Mouse (Mus musculus) heart, postnatal 14 days (tissue): ENCODE results near the gene Lrrfip1. TPM values are rescaled to one million over a fixed set of nuclear protein-coding genes. Genes with fewer than 3 reads are reported as not detected.

Source experiments
- DNase-seq, 2 experiments: peaks; one replicate each; pipeline ENCODE4 v3.0.0; 2021 to 2022
- intact Hi-C: fragments of 180-260 bp; cut with DNase I; formaldehyde crosslinking; loops from one replicate; pipeline ENCODE4 v1.15.1; 2025
- total RNA-seq, 2 experiments: library from RNA; stranded (reverse); gene quantifications; 2 replicates each; pipeline ENCODE4 v1.2.3; 2021

Lrrfip1 gene
- total RNA-seq, 2 experiments from 2014 or later = 101 to 109 TPM

- no peak for DNase-seq
- intact Hi-C loops = no loop called here
These were observed 22.8 kb downstream of the Lrrfip1 start for GRCm38 (mm10) chr1:91021304-91021703.

GRCm38 (mm10) chr1:91022157-91022895 lies 23.8 kb downstream of the Lrrfip1 start:
- intact Hi-C loops = no loop called here
- no peak for DNase-seq

DNA sequence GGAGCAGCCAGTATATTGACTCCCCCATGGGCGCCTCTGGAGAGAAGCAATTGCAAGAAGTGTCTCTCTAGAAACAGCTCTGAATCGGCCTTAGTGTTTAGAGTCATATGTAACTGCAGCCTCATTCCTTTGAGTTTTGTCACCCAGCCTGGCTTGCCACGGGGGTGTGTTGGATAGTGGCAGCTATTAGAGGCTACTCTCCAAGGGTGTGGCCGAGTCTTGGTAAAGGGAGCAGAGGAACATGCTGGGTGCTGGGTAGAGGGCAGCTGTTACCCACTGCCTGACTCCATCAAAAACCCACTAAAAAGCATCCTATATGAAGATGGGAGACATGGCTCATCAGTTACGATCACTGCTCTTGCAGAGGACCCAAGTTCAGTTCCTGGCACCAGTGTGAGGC lies 24.7 kb downstream of the Lrrfip1 start:
- DNase-seq = no peak
- intact Hi-C loops = no loop called here

DNA sequence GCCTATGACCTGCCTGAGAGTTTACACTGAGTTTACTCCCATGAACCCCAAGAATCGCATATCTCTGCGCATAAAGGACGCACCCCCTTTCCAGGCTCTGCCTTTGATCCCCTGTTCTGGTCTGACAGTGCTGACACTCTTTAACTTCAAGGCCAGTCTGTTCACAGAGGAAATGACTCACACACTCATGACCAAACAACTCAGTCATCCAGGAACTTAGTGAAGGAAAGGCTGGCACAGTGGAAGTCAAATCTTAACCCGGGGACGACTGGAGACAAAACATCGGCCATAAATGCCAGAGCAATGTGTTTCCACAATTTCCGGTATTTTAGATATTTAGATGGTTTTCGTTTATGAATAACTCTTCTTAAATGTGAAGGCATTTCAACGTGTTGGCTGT lies 25.4 kb downstream of the Lrrfip1 start:
- no peak for DNase-seq
- intact Hi-C loops = no loop called here

GRCm38 (mm10) chr1:91024464-91024863 lies 25.9 kb downstream of the Lrrfip1 start:
- intact Hi-C loops = no loop called here
- DNase-seq = no peak

DNA sequence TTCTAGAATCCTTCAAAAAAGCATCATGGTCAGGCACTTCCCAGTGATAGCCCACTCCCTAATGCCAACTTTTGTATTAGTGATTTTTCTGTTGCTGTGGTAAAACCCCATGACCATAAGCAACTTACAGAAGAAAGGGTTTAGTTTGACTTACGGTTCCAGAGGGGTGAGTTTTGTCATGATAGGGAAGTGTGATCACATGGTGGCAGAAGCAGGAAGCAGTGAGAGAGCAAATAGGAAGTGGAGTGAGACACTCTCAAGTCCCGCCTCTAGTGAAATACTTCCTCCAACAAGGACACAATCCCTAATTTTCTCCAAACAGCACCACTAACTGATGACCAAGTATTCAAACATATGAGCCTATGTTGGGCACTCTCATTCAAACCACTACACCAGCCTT lies 28.4 kb downstream of the Lrrfip1 start:
- no peak for DNase-seq
- intact Hi-C loops = no loop called here

- intact Hi-C loops = no loop called here
- DNase-seq = no peak
These were observed 31.8 kb downstream of the Lrrfip1 start for GRCm38 (mm10) chr1:91030383-91030782.

DNA sequence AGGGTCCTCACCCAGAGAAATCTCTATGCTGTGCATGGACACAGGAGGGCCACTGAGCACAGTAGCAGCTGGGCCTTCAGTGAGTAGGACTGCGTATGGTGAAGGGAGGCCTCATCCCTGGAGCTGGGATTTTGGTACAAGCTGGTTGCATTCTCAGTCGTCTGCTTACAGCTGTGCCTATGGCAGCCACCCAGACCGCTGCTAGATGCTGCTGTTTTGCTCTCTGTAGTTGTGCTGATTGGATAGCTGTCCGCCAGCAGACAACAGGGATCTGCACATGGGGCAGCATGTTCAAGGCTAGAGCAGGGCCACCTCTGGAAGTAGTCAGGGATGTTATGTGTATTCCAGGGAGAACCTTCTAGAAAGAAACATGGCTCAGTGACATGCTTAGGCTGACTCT lies 33.0 kb downstream of the Lrrfip1 start:
- intact Hi-C loops = no loop called here
- peak; percentile 69 for DNase-seq

DNA sequence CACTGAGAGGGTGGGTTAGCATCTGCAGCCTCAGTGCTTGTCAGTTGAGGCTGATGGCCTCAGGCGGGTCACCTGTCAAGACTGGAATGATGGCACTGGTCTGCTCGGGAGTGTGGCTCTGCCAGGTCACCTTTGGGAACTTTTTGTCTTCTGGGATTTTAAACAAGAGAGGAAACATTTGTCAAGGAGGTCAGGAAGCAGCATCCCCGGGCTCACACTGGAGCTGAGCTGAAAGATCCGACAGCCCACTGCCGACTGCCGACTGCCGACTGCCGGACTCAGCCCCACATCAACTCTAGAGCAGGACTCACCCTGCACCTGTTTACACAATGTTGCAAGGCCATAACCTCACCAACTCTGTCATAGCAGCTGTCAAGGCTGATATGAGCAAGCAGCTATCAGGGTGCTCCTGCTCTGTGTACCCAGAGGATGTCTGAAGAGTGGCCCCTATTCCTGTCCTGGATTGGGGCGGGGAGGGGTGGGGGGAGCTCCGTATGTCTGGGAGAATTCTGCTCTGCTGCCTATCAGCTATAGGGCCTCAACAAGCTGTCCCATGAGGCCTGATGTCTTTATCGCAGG lies 33.9 kb downstream of the Lrrfip1 start:
- intact Hi-C loops = no loop called here
- no peak for DNase-seq

DNA sequence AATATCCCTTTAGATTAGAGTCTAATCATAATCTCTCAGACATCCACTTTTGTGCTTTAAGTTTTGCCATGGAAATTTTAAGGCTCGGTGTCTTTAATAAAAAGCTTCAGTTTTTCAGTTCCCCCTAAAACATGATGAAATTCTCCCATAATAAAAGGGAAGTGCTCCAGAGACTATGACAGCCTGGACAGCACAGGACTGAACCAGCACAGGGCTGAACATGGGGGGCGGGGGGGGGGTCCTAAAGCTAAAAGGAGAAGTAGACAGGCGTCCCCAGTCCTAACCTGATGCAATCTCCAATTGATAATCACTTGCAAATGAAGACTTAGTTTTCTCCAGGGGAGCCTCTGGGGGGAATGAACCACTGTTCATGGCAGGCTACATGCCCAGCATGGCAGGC lies 36.0 kb downstream of the Lrrfip1 start:
- DNase-seq = no peak
- intact Hi-C loops = no loop called here

DNA sequence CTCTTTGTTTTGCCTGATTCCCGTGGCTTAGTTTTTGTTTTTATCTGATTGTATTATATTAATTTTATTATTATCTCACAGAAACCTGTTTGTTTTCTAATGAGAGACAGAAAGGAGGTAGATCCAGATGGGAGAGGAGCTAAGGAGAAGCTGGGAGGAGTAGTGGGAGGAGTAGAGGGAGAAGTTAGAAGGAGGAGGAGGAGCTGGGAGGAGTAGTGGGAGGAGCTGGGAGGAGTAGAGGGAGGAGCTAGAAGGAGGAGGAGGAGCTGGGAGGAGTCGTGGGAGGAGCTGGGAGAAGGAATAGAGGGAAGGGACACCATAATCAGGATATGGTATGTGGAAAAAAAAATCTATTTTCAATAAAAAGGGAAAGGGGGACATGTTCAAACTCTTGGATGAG lies 36.7 kb downstream of the Lrrfip1 start:
- intact Hi-C loops = loop anchor here (5.0 kb wide), 1 partner anchor 63 kb away; no protein-coding TSS in a partner anchor
- no peak for DNase-seq

DNA sequence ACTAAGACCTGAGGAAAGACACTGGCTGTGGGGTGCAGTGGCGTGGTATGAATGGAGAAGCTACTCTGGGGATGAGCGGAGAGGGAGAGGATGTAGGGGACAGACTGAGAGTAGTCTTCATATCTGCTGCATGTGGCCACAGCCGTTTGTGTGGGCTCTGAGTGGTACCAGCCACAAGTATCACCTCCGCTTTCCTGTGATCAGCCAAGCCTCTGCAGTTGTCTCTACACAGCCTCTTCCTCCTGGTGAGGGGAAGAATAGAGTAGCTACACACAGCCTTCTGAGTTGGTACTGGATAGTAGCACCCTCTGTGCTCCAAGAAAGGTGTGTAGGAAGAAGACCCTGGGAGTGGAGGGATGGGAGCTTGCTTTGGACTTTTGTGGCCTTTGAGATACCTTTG lies 38.7 kb downstream of the Lrrfip1 start:
- intact Hi-C loops = loop anchor here (5.0 kb wide), 1 partner anchor 65 kb away; no protein-coding TSS in a partner anchor

GRCm38 (mm10) chr1:91038010-91038409 lies 39.5 kb downstream of the Lrrfip1 start:
- intact Hi-C loops = loop anchor here (2.0 to 5.0 kb wide), 3 partner anchors 21 to 66 kb away; no protein-coding TSS in a partner anchor
- DNase-seq = peak in 1 of 2 experiments; percentile 44

More for the DNA sequence above, 38.7 kb downstream of the Lrrfip1 start:
- DNase-seq = no peak

DNA sequence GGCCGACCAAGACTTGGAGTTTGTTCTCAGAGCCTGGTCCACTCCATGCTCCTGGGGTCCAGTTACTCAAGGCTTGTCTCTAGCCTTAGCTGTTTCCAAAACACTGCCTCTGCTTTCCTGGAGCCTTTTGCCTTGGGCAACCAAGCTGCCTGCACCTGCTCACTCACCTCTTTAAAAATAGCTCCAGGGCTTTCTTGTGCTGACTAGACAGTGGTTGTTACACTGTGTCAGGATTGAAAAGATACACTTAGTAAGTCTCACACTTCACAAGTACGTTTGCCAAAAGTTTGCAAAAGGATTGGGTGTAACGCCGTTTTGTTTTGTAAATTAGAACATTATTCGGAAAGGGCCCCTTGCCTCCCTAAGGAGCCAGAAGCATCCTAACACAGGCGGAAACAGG lies 40.0 kb downstream of the Lrrfip1 start:
- intact Hi-C loops = loop anchor here (2.0 to 5.0 kb wide), 3 partner anchors 22 to 66 kb away; no protein-coding TSS in a partner anchor
- DNase-seq = no peak

- intact Hi-C loops = no loop called here
- DNase-seq = no peak
These were observed 43.1 kb downstream of the Lrrfip1 start for GRCm38 (mm10) chr1:91041605-91042004.

GRCm38 (mm10) chr1:91043191-91043590 lies 44.7 kb downstream of the Lrrfip1 start:
- intact Hi-C loops = no loop called here
- DNase-seq = no peak

DNA sequence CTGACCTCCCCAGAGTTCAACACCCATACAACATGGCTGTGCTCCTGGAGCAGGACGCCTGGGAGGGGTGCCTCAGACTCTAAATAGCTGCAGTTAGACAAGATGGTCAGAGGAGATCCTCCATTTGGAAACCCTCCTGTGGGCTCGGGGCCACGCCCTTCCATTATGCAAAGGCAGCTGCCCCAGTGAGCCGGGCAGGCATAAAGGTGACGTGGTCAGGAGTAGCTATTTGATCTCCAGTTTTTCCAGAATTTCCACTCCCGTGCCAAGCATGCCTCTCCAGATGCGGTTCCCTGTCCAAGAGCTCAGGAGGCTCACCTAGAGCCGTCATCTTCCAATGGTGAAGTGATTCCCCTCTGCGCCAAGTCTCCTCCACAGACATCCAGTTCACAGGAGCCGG lies 45.6 kb downstream of the Lrrfip1 start:
- no peak for DNase-seq
- intact Hi-C loops = no loop called here

DNA sequence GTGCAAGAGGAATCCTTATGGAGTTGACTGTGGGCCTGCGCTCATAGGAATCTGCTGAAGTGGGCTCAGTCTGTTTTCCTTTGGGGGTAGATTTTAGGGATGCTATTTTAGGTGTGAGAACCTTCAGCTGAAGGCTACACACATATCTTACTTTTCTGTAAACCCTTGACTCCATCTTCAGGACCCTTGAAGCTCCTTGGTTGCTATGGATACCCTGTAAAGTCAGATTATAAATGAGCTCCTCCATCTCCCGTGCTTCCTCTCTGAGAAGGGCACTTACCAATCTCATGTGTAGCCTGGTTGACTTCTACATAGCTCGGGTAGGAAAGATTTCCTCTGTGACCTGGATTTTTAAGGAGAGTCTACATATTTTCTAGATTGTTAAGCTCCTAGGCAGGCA lies 46.1 kb downstream of the Lrrfip1 start:
- no peak for DNase-seq
- intact Hi-C loops = no loop called here

GRCm38 (mm10) chr1:91046237-91046636 lies 47.7 kb downstream of the Lrrfip1 start:
- intact Hi-C loops = no loop called here
- DNase-seq = no peak

GRCm38 (mm10) chr1:91049296-91049695 lies 50.8 kb downstream of the Lrrfip1 start:
- no peak for DNase-seq
- intact Hi-C loops = no loop called here

DNA sequence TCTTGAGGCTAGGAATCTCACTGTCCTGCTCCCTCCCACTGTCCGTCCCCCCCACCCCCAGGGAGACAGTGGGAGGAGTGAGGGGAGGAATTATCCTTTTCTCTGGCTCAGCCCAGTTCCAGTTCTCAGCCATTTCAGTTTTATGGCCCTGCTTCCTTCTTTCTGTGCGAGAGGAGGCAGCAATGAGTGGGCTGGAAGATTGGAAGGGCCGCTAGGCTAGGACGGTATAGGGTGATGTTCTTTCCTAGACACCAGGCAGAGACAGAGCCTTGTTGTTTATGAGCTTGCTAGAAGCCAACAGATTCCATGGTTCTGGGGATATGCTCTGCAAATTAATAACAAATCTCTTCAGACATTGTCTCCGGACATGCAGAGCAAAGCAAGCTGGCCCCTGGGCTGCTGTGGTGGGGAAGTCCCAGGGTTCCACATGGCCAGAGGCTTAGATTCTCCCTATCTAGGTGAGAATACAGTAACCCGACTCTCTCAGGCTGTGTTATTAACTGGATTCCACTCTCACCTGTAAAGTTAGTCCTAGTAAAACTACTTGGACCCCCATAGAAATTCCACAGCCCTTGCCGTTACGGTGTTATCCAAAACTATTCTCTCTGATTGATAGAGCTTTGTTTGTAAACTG lies 53.0 kb downstream of the Lrrfip1 start:
- DNase-seq = no peak

More for the DNA sequence above, 53.0 kb downstream of the Lrrfip1 start:
- intact Hi-C loops = loop anchor here (5.0 kb wide), 1 partner anchor 46 kb away; no protein-coding TSS in a partner anchor
